Mouse (Mus musculus) layer of hippocampus, postnatal 10 days (tissue): ENCODE data around the gene Sirt2. TPM values are rescaled to one million over a fixed set of nuclear protein-coding genes. Genes with fewer than 3 reads are reported as not detected.

Experiments
- DNase-seq, 2 experiments: peaks; one replicate each; pipeline ENCODE4 v3.0.0; 2021; ENCODE audit warnings: low spot score in 2 of 2
- total RNA-seq, 2 experiments: library from RNA; stranded (reverse); gene quantifications; 2 replicates each; pipeline ENCODE4 v1.2.3; 2021

Gene Sirt2
- total RNA-seq, 2 experiments from 2014 or later: 150 to 167 TPM

DNA sequence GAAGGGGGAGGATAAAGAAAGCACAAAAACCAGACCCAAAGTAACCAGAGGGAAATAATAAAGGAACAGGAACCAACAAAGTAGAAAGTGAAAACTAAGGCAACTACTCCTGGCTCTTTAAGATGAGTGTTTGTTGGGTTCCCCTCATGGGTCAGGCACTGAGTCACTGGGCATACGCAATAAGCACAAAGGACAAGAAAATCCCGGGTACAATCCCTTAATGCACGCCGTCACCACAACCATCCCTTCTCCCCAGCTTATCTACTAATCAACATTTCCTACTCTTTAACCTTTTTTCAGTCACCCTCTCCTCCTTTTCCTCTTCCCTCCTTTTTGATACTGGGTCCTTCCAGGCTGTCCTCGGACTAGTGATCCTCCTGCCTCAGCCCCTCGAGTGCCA is 1.3 kb upstream of the Sirt2 start:
- no peak for DNase-seq

DNA sequence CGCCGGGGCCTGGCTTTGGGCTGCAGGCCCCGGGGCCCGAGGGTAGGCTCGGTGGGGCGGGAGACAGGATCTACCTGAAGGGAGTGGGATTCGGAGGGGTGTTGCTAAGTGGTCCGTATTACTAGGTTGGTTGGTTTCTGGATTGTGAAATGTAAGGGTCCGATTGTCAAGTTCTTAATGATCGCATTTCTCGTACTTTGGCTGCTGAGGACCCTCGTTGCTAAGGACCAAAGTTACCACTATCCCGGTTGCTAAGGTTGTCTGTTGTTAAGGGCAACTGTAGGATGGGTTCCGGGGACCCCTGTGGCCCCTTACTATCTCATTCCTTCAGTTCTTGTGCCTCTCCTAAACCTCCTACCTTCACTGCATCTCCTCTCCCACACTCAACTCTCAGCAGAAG is 375 bp downstream of the Sirt2 start:
- no peak for DNase-seq

DNA sequence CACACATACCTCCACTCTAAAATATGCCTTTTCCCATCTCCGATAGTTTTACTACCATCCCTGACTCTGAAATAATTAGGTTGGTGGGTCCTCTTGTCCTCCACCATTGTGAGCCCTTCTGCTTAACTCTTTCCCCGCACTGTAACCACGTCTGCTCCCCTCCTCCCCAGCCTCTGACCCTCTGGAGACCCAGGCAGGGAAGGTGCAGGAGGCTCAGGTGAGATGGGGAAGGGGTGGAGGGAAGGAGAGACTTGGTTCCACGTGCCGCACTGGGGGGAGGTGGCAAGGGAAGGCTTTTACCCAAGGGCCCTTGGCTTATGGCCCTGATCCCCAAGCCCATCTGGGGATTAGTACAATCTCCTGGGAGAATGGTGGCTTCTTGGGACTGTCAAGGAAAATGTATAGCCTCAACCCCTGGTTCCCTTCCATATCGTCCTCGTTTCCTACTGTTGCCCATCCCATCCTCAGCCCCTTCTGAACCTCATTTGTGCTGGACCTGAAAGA is 979 bp downstream of the Sirt2 start, which contains the start of gene Nfkbib:
Gene Nfkbib, minus strand, starts transcription at position 51 of the 504 bp plus-strand sequence.
- no peak for DNase-seq

DNA sequence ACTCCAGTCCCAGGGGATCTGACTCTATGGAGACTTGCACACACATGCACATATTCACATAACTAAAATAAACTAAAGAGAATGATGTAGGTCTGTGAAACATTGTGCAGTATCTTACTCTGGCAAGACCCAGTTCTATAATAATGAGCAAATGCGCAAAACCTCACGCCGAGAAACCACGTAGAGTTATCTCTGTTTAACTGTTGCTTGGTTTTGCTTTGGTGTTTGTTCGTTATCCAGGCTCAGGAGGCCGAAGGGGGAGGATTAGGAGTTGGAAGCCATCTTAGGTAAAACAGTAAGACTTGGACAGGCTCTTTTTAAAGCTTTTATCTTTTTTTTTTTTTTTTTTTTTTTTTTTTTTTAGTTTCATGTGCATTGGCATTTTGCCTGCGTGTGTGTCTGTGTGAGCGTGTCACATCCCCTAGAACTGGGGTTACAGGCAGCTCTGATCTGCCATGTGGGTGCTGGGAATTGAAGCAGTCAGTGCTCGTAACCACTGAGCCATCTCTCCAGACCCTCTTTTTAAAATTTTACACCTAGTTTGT is 3.0 kb downstream of the Sirt2 start:
- no peak for DNase-seq

GRCm38 (mm10) chr7:28770309-28770708 is 3.8 kb downstream of the Sirt2 start:
- no peak for DNase-seq

DNA sequence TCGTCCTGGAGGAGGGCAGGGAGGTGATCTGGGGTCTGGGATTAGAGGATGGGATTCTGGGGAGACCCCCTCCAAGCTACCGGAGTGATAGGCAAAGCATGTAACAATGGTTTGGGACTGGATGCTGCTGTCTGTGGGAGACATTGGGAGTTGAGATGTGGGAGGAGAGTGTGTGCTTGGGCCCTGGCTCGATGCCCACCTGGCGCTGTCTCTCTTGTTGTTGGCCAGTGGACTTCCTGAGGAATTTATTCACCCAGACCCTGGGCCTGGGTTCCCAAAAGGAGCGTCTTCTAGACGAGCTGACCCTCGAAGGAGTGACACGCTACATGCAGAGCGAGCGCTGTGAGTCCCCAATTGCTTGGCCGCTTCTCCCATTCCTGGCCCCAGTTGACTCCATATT is 5.3 kb downstream of the Sirt2 start:
- DNase-seq: no peak

GRCm38 (mm10) chr7:28773163-28773562 is 6.6 kb downstream of the Sirt2 start:
- no peak for DNase-seq

- peak in 1 of 2 experiments; percentile 60 for DNase-seq
Observed at GRCm38 (mm10) chr7:28774164-28774563, 7.6 kb downstream of the Sirt2 start.

DNA sequence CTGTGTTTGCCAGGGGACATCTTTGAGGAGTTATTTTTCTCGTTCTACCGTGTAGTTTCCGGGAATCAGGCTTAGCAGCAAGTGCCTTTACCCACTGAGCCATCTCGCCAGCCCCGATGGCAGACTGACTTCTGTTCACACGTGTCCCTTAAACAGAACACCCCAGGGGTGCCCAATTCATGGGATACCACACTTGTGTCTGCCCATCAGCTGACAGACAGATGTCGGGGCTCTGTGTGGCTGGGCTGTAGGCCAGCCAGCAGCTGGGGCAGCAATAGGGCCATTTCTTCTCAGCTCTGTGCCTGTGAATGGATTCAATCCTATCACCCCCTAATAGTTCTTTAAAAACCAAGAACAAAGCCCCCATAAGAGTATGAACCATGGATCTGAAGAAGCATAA is 8.6 kb downstream of the Sirt2 start:
- DNase-seq: no peak

DNA sequence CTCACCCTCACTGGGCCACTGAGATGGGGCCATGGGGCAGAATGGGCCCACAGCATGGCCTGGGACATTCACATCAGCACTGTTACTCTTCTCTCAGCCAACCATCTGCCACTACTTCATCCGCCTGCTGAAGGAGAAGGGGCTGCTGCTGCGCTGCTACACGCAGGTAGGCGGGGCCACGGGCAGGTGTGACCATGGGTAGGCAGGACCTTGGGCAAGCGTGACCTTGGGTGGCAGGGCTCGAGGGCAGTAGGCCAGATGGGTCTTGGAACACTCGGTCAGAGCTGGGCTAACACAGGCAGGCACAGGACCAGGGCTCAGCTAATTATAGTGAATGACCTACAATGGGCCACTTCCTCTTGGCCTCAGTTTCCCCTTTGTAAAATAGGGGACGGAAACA is 12.3 kb downstream of the Sirt2 start:
- DNase-seq: no peak

- DNase-seq: peak; percentile 95 to 96
Observed at GRCm38 (mm10) chr7:28780067-28780658, 13.6 kb downstream of the Sirt2 start.

- no peak for DNase-seq
Observed at GRCm38 (mm10) chr7:28780857-28781256, 14.3 kb downstream of the Sirt2 start.

- DNase-seq: no peak
Observed at GRCm38 (mm10) chr7:28781261-28781663, 14.7 kb downstream of the Sirt2 start.

DNA sequence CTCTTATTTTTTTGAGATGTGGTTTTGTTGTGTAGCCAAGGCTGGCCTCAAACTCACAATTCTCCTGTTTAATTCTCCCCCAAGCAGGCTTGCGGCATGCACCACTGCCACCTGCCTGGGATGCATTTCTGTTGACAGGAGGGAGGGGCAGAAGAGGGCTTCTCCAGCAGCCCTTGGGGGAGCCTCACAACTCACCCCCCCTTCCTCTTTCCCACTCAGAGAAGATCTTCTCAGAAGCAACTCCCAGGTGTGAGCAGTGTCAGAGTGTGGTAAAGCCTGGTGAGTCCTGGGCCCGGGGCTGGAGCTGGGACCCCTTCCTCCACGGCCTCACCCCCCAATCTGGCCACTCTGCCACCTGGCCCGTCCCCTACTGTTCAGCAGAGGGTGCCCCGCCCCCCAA is 18.6 kb downstream of the Sirt2 start:
- no peak for DNase-seq

DNA sequence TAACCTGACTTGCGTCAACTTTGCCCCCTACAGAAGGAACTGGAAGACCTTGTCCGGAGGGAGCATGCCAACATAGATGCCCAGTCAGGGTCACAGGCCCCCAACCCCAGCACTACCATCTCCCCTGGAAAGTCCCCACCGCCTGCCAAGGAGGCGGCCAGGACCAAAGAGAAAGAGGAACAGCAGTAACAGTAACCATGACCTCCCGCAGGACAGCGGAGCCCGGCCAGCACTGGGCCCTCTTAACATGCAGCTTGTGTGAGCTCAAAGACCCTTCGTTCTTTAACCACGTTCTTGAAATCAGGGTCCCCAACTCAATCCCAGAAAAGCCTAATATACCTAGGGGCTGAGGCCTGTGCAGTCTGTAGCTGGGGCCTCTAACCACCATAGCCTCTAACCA is 21.3 kb downstream of the Sirt2 start:
- no peak for DNase-seq

DNA sequence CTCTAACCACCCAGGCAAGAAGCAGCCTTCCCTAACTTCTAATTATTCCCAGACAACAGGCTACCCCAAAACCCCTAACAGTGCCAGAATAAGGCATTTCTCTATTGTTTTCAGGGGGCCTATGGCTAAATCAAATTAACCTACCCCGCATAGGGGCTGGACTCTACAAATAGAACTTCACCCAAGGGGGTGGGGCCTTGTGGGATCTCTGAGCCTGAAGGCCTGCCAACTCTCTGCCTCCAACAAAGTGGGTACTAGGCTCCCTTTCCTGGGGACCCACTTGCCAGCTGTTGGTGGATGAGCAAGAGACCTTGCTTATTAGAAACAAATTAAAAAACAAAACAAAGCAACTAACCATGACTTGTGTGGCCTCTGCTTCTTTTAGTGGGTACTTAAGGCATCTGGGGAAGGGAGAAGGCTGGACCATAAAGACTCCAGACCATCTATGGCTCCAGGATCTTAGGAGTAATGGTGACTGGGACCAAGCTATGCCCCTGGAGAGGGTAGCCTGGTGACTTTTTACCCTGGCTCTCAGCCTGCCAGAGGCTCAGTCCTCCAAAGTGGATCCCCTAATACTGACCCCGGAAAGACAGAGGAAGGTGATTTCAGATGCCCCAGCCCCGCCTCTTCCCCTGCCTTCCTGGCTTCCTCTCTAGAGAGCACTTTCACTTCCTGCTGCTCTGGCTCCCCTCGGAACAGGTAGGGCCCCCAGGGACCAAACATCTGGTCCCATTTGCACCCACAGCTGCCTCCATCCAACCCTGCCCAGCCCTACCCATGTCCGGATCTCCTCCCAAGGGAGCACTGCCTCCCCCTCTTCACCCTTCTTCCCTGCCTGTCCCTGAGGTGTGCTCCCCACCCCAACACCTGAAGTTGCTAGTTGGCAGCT is 22.0 kb downstream of the Sirt2 start, which contains the start of gene Rinl:
Gene Rinl, plus strand, starts transcription at position 663 of the 889 bp plus-strand sequence.
- no peak for DNase-seq

DNA sequence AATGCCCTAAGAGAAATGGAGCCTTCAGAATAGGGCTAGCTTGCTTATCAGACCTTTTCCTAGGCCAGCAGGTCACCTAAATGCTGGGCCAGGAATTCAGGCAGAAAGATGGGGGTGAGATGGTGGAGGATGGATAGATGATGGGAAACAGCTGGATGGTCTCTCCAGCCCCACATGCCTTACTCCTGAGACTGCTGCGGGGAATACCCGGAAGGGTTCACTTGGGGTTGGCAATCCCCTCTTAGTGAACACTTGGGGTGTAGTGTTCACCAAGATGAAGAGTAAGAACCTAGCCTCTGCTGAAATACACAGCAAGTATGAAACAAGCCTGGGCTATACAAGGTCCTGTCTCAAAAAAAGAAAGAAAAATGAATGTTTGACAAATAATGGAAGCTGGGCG is 22.7 kb downstream of the Sirt2 start:
- DNase-seq: no peak

- no peak for DNase-seq
Observed at GRCm38 (mm10) chr7:28790066-28790806, 23.7 kb downstream of the Sirt2 start.

DNA sequence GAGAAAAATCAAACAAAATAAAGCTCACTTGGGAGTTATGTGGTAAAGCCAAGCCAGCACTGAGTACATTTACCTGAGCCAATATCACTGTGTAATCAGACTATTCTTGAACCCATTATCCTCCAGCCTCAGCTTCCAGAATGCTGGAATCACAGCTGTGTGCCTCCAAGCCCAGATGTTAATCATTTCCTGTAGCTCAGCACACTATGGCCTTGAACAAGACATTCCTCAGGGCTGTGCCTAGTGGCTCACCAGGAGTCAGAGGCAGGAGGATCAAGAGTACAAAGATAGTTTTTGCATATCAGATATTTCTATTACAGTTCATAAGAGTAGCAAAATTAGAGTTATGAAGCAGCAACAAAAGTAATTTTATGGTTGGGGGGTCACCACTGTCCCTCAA is 25.2 kb downstream of the Sirt2 start:
- no peak for DNase-seq

DNA sequence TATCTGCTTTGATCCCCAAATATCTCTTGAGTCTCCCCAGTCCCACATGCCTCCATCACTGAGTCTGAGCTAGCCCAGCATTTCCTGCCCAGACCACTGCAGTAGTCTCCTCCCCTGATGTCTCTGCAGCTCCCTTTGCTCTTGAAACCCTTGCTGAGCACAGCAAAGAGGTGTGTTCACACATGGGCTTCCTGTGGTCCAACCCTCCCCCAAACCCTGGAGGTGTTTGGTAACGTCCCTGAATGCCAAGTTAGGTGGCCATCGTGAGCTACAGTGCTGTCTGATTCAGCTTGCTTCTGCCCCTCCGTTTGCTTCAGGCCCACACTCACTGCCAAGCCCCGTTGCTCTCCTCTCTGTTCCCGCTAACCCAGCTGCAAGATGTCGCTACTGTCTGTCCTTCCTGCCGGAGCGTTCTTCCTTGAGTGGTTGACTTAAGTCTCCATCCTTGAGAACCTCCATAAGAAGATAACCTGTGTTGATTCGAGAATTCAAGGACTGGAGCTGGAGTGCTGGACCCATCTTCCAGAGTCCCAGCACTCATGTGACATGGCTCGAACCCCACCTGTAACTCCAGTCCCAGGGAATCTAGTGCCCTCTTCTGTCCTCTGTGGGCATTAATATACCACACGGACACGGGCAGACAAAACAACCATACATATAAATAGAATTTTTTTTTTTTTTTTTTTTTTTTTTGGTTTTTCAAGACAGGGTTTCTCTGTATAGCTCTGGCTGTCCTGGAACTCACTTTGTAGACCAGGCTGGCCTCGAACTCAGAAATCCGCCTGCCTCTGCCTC is 26.1 kb downstream of the Sirt2 start:
- DNase-seq: no peak

DNA sequence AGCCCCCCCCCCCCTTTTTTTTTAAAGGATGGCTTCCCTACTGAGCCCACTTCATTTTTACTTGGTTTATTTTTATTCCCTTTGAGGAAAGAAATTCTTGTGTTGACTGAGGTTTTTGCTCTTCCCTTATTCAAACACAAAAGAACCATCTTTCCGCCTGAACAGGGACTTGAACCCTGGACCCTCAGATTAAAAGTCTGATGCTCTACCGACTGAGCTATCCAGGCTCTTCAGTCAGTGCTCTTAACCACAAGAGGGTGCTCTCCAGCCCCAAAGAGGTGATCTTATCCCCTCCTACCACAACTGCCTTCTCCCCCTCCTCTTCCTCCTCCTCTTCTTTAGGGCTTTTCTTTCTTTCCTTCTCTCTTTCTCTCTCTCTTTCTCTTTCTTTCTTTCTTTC is 27.3 kb downstream of the Sirt2 start:
- DNase-seq: no peak
